Mouse (Mus musculus) heart, postnatal 0 days (tissue): ENCODE results near the gene Ins2. TPM values are rescaled to one million over a fixed set of nuclear protein-coding genes. Genes with fewer than 3 reads are reported as not detected.

Experiments
- ATAC-seq: fragments of 200-750 bp; cut with Nextera tagmentation; 2 replicates; pipeline ENCODE4 v1.8.0; 2017; ENCODE audit warnings: low read depth, moderate number of reproducible peaks, moderate library complexity; ENCODE audit not compliant: insufficient read depth
- DNase-seq: peaks from one replicate; pipeline ENCODE4 v3.0.0-alpha.2; 2016; ENCODE audit warnings: low spot score
- H3K27ac ChIP-seq: fragments of 300-500 bp; sonication (generic); 2 replicates; pipeline ENCODE4 v1.5.1; 2014; ENCODE audit warnings: low read depth, mild to moderate bottlenecking
- H3K27me3 ChIP-seq: fragments of 300-500 bp; sonication (generic); 2 replicates; pipeline ENCODE4 v1.6.1; 2014; ENCODE audit warnings: low read length, mixed read lengths; ENCODE audit not compliant: control insufficient read depth, insufficient read depth
- H3K36me3 ChIP-seq: fragments of 300-500 bp; sonication (generic); replicated peaks from 2 replicates; pipeline ENCODE4 v1.6.1; 2014; ENCODE audit warnings: low read length, mixed read lengths; ENCODE audit not compliant: control insufficient read depth, insufficient read depth
- H3K4me1 ChIP-seq: fragments of 300-500 bp; sonication (generic); 2 replicates; pipeline ENCODE4 v1.6.1; 2014; ENCODE audit warnings: antibody characterized with exemption; ENCODE audit not compliant: control insufficient read depth, insufficient read depth
- H3K4me2 ChIP-seq: fragments of 300-500 bp; sonication (generic); 2 replicates; pipeline ENCODE4 v1.6.1; 2014; ENCODE audit warnings: low read depth, mild to moderate bottlenecking, low read length, moderate library complexity
- H3K4me3 ChIP-seq: fragments of 300-500 bp; sonication (generic); 2 replicates; pipeline ENCODE4 v1.5.1; 2014; ENCODE audit warnings: low read depth, low read length
- H3K9ac ChIP-seq: fragments of 300-500 bp; sonication (generic); replicated peaks from 2 replicates; pipeline ENCODE4 v1.6.1; 2014; ENCODE audit warnings: low read depth, low read length, mixed read lengths
- H3K9me3 ChIP-seq: fragments of 300-500 bp; sonication (generic); replicated peaks from 2 replicates; pipeline ENCODE4 v1.6.1; 2016; ENCODE audit warnings: low read length; ENCODE audit not compliant: control insufficient read depth
- CTCF ChIP-seq: IDR thresholded peaks from 2 replicates; pipeline ENCODE4 v1.5.1; 2016; ENCODE audit warnings: antibody characterized with exemption, control low read depth, low read depth
- EP300 ChIP-seq: IDR thresholded peaks from 2 replicates; pipeline ENCODE4 v1.6.1; 2016; ENCODE audit warnings: antibody characterized with exemption, low read depth
- WGBS: fragments of 180-500 bp; shearing (Covaris S2); extraction: QIAGEN DNeasy Blood & Tissue Kit; methylation state at CpG from one replicate; pipeline ENCODE4 v1.1.7; 2014; 5-methylcytosine and 5-hydroxymethylcytosine counted together
- polyA plus RNA-seq: library from polyadenylated mRNA; unstranded; fragments of >200 nt; fragmentation: Nextera tagmentation; extraction: Ambion mirVana; gene quantifications from 2 replicates; pipeline ENCODE4 v1.2.1, GENCODE M21; 2015
- total RNA-seq: library from RNA; depleted of rRNA; stranded (reverse); fragments of >200 nt; gene quantifications from 2 replicates; pipeline ENCODE4 v1.2.3, GENCODE M21; 2014; ENCODE audit warnings: low replicate concordance

Ins2 gene
- total and polyA plus RNA-seq, 2 experiments from 2014 or later: 0.85 TPM; not detected in 1

DNA sequence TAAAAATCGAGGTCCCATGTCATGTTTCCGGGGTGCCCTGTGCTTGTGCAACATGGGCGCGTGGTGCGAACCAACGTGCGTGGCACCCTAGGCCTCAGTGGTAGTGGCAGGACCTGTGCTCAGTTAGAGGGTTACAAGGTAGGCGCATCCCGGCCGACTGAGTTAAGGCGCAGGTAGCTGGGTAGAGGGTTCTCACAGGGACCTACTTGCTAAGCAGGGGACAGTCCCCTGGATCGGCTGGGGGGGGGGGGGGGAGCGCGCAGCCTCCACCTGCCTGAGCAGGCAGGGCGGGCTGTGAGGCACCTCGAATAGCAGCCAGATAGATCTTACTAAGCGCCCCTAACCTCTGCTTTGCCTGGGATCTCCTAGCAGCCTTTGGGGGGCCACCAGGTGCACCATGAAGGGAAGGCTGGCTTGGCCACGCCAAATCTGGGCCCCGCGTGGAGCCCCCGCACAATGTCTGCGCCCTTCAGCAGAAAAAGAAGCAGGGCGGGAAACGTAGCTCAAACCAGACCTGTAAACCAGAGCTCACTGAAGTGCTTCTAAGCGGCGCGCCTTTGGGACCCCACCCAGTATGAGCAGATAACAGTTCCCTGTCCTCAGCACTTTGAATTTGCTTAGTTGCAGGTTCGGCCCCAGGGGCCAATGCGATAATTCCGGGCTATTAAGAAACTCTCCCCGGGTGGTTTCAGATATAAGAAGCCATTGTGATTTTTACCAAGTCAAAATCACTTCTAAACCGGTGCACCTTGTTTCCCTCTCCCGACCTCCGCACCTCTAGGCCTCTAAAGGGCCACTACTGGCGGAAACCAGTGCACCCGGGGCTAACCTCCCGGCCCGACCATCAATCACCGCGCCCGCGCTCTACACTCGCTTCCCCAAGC lies 83.2 kb downstream of the Ins2 start:
- Histone ChIP-seq H3K4me3 (peak overlapping the region; percentile 63), H3K4me2 (peak overlapping the region; percentile 73), H3K27ac (peak overlapping the region; percentile 86), H3K9ac (peak overlapping the region; percentile 67), H3K9me3 (no peaks in the 10 kb centered on the region), H3K27me3 (peaks cover 89% of the 10 kb centered on the region), H3K4me1 (no peaks in the 10 kb centered on the region), H3K36me3 (peaks cover 3% of the 10 kb centered on the region; the same call in 1 of the 2 replicates)
- DNase-seq: no peak
- peak; percentile 8; the same call in 1 of the 2 replicates for ATAC-seq
- WGBS: 2% methylated on average over 41 of the region's 43 CpGs
- no peak for TF ChIP-seq EP300
- no peak for TF ChIP-seq CTCF

DNA sequence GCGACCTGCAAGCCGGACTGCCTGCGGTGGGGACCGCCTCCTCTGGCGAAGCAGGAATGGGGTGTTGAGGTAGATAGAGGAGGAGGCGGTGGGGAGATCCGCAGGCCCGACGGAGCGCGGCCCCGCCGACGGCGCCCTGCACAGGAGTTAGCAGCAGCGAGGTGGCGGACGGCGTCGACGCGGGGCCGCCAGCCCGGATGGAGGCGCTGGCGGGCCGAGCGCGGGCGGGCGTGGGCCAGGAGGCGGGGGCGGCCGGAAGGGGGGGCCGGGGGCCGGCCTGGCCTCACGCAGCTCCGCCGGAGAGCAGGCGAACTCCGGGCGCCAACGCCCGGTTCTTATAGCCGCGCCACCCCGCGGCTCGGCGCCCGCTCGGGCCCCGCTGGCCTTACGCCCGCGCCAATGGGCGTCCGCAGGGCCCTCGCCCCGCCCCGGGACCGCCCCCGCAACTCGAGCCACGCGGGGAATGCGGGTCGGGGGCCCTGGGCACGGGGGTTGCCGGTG lies 84.0 kb downstream of the Ins2 start:
- H3K27ac ChIP-seq: peak overlapping the region; percentile 86
- H3K4me1 ChIP-seq: no peaks in the 10 kb centered on the region
- peak overlapping the region; percentile 67 for H3K9ac ChIP-seq
- H3K4me3 ChIP-seq: peak overlapping the region; percentile 63
- under 1% methylated on average over 40 of the region's 70 CpGs for WGBS
- DNase-seq (peak; percentile 55), ATAC-seq (peak; percentile 63)
- H3K9me3 ChIP-seq: no peaks in the 10 kb centered on the region
- H3K36me3 ChIP-seq: peaks cover 10% of the 10 kb centered on the region; the same call in 1 of the 2 replicates
- TF ChIP-seq EP300 (no peak), CTCF (peak; percentile 3; the same call in 1 of the 2 replicates)
- H3K27me3 ChIP-seq: peaks cover 89% of the 10 kb centered on the region
- peak overlapping the region; percentile 73 for H3K4me2 ChIP-seq

DNA sequence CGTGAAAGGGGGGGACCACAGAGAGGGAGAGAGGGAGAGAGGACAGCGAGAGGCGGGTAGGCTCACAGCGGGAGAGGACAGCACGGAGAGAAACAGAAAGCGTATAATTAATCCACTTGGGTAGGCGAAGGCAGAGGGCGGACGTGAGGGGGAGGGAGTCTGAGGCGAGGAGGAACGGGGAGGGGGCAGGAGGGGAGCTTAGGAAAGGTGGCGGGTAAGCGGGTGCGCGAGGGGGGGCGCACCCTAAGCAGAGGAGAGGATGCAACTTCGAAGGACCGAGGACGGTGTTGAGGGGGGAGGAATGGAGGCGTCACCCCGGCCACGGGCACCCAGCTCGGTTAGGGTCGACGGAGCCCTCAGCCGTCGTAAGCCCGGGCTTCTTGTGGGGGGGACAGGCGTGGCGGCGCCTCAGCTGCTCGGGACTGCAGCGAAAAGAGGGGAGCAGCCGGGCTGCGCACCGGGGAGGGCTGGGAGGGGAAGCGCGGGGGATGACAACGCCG lies 84.5 kb downstream of the Ins2 start:
- Histone ChIP-seq H3K36me3 (peaks cover 15% of the 10 kb centered on the region), H3K4me1 (no peaks in the 10 kb centered on the region), H3K4me3 (peak overlapping the region; percentile 63), H3K27ac (peak overlapping the region; percentile 86), H3K9ac (peak overlapping the region; percentile 67), H3K4me2 (peak overlapping the region; percentile 73), H3K9me3 (no peaks in the 10 kb centered on the region), H3K27me3 (peaks cover 89% of the 10 kb centered on the region)
- DNase-seq: peak; percentile 37
- TF ChIP-seq CTCF (no peak), EP300 (no peak)
- WGBS: 1% methylated on average over 37 of the region's 40 CpGs
- no peak for ATAC-seq

DNA sequence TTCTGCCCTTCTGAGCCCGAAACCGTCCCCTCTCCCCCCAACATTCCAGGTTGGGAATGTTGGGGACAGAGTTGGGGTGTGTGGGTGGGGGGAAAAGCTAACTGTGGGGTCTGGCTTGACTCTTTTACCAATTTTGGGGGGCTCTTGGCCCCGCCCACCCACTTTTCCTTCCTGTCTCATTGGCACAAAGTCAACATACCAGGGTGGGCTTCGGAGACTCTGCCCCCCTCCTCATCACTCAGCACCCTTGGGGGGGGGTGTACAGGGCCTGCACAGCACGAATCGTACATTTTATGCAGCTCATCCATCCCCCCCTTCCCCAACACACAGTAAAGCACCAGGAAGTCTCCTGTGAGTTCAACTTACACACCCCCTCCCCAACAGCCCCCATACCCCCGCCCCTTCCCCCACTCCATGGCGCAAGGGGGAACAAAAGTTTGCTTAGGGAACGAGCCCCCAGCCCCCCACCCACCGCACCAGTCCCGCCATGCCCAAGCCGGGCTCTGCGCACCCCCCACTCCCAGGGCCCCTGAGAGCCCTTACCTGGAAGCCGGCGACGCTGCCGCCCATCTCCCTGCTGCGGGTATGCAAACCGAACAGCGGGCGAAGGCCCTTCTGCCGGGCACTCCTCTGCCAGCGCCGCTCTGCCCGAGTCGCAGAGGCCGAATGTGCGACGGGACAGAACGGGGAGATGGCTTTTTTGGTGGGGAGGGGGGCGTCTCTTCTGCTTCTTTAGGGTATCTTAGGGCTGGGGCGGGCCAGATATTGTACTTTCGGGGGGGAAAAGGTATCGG lies 85.2 kb downstream of the Ins2 start:
- peaks cover 86% of the 10 kb centered on the region for H3K27me3 ChIP-seq
- TF ChIP-seq EP300 (no peak), CTCF (no peak)
- peak overlapping the region; percentile 73 for H3K4me2 ChIP-seq
- ATAC-seq (no peak), DNase-seq (no peak)
- peaks cover 19% of the 10 kb centered on the region for H3K36me3 ChIP-seq
- peak overlapping the region; percentile 67 for H3K9ac ChIP-seq
- peak overlapping the region; percentile 86 for H3K27ac ChIP-seq
- peak overlapping the region; percentile 63 for H3K4me3 ChIP-seq
- H3K4me1 ChIP-seq: no peaks in the 10 kb centered on the region
- 2% methylated on average over 34 of the region's 34 CpGs for WGBS
- no peaks in the 10 kb centered on the region for H3K9me3 ChIP-seq

DNA sequence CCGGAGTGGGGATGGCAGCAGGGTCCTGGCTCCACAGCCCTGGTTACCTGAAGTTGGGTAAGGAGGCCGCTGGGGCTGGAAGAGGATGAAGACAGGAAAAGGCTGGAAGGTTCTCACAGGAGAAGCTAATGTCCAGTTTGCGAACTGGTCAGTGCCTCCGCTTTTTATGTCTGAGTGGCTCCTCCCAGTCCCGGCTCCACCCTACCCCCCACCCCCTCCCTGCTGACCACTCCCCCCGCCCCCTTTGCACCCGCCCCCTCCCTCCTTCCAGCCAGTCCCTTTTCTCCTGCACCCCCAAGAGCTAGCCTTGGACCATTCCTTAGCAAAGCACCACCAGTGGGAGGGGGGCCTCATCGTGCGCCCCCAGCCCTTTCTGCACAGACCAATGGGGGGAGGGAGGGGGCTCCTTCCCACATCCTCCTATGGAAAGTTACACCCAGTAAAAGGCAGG lies 85.8 kb downstream of the Ins2 start:
- Histone ChIP-seq H3K9me3 (no peaks in the 10 kb centered on the region), H3K27ac (peak overlapping the region; percentile 86), H3K36me3 (peaks cover 19% of the 10 kb centered on the region), H3K4me3 (peak overlapping the region; percentile 63), H3K9ac (peak overlapping the region; percentile 67), H3K4me1 (no peaks in the 10 kb centered on the region), H3K4me2 (peak overlapping the region; percentile 73), H3K27me3 (peaks cover 80% of the 10 kb centered on the region)
- DNase-seq (no peak), ATAC-seq (no peak; the same call in 1 of the 2 replicates)
- 20% methylated on average over 9 of the region's 9 CpGs for WGBS
- TF ChIP-seq CTCF (no peak), EP300 (no peak)
